Mouse (Mus musculus) liver, embryonic 16.5 days (tissue): ENCODE results near the gene Dach2. TPM values are rescaled to one million over a fixed set of nuclear protein-coding genes. Genes with fewer than 3 reads are reported as not detected.
"Not testable (repeated sequence)": the region's sequence is repeated elsewhere in the genome, so short reads cannot be mapped to it uniquely, and the experiment has no call there.

Experiments
- ATAC-seq: fragments of 200-750 bp; cut with Nextera tagmentation; 2 replicates; pipeline ENCODE4 v1.8.0; 2017; ENCODE audit warnings: low read depth, mild to moderate bottlenecking, moderate number of reproducible peaks, moderate library complexity
- H3K27ac ChIP-seq: fragments of 300-500 bp; sonication (generic); 2 replicates; pipeline ENCODE4 v1.5.1; 2014; ENCODE audit warnings: mild to moderate bottlenecking, low read length
- H3K27me3 ChIP-seq: fragments of 300-500 bp; sonication (generic); 2 replicates; pipeline ENCODE4 v1.6.1; 2014; ENCODE audit warnings: low read depth, low read length, mixed read lengths; ENCODE audit not compliant: control insufficient read depth, insufficient read depth
- H3K36me3 ChIP-seq: fragments of 300-500 bp; sonication (generic); 2 replicates; pipeline ENCODE4 v1.6.1; 2014; ENCODE audit warnings: mild to moderate bottlenecking; ENCODE audit not compliant: control insufficient read depth, insufficient read depth
- H3K4me1 ChIP-seq: fragments of 300-500 bp; sonication (generic); 2 replicates; pipeline ENCODE4 v1.6.1; 2014; ENCODE audit warnings: low read depth, low read length, mixed read lengths; ENCODE audit not compliant: control insufficient read depth
- H3K4me2 ChIP-seq: fragments of 300-500 bp; sonication (generic); 2 replicates; pipeline ENCODE4 v1.6.1; 2014; ENCODE audit warnings: low read depth, low read length, mixed read lengths
- H3K4me3 ChIP-seq: fragments of 300-500 bp; sonication (generic); 2 replicates; pipeline ENCODE4 v1.5.1; 2014; ENCODE audit warnings: low read depth, mild to moderate bottlenecking, low read length
- H3K9ac ChIP-seq: fragments of 300-500 bp; sonication (generic); 2 replicates; pipeline ENCODE4 v1.6.1; 2014; ENCODE audit warnings: low read depth, low read length
- H3K9me3 ChIP-seq: fragments of 300-500 bp; sonication (generic); replicated peaks from 2 replicates; pipeline ENCODE4 v1.6.1; 2016; ENCODE audit warnings: low read length; ENCODE audit not compliant: control insufficient read depth
- WGBS: fragments of 180-500 bp; shearing (Covaris S2); extraction: QIAGEN DNeasy Blood & Tissue Kit; methylation state at CpG from one replicate; pipeline ENCODE4 v1.1.7; 2014; ENCODE audit not compliant: insufficient replicate concordance; 5-methylcytosine and 5-hydroxymethylcytosine counted together
- polyA plus RNA-seq: library from polyadenylated mRNA; unstranded; fragments of >200 nt; fragmentation: Nextera tagmentation; extraction: Ambion mirVana; gene quantifications from 2 replicates; pipeline ENCODE4 v1.2.1, GENCODE M21; 2015

Dach2 gene
- 0.18 and 0.19 TPM in 2 replicates for polyA plus RNA-seq

DNA sequence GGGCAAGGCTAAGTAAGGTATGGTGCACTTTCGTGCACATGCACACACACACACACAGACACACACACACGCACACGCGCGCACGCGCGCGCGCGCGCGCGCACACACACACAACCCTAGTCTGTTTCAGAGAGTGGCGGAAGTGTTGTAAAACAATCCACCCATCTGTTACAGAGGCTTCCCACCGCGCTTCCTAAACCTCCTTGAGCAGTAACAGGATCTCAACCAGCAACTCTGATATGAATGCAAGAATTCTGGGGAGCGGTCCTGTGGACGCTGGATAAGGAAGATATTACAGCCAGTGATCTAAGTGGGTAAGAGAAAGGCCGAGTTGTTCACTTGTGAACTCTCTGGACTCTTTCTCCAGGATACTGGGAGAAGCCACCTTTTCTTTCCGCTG, at the start of gene Dach2:
Gene Dach2 (plus strand): TSS at position 107 of the 400 bp plus-strand sequence.
- Histone ChIP-seq H3K4me2 (peak within 1 kb of the TSS; percentile 68), H3K27me3 (no peaks in the 10 kb centered on the region), H3K4me1 (no peaks in the 10 kb centered on the region), H3K27ac (no peak within 1 kb of the TSS), H3K9me3 (no peaks in the 10 kb centered on the region), H3K4me3 (peak within 1 kb of the TSS; percentile 51), H3K36me3 (no peaks in the 10 kb centered on the region), H3K9ac (no peak within 1 kb of the TSS)
- no peak for ATAC-seq
- WGBS, result 25% methylated on average over 21 of the region's 21 CpGs

DNA sequence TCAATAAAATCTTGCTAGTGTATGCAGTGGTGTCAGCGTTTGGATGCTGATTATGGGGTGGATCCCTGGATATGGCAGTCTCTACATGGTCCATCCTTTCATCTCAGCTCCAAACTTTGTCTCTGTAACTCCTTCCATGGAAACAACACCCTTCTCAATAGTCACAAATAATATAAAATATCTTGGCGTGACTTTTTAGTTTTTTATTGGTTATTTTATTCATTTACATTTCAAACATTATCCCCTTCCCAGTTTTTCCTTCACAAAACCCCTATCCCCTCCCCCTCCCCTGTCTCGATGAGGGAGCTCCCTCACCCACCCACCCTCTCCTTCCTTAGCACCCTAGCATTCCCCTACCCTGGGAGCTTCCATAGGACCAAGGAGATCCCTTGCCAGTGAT, 44.9 kb upstream of the Dach2 start:
- not testable (repeated sequence) for H3K27me3 ChIP-seq, H3K27ac ChIP-seq, H3K4me1 ChIP-seq, H3K9ac ChIP-seq, H3K36me3 ChIP-seq, ATAC-seq, H3K4me2 ChIP-seq, H3K9me3 ChIP-seq, H3K4me3 ChIP-seq
- WGBS, result 48% methylated on average over 2 of the region's 3 CpGs

DNA sequence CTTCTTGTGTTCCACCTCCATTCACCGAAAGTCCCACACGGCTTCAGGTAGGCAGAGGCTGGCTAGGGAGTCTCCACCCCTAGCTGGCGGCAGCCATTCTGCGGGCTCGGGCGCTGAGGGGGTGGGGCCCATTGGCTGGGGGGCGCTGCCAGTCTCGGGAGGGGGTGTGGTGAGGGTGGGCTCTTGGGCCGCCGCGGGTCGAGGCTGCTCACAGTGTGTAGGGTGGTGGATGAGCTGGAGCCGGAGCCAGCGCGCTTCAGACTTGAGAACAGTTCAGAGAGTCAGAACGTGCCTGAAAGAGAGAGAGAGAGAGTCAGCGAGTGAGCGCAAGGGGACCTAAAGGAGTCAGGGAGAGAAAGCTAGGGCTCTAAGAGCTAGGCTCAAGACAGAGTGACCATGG, 721 bp downstream of the Dach2 start:
- no peaks in the 10 kb centered on the region for H3K9me3 ChIP-seq
- H3K27me3 ChIP-seq, result no peaks in the 10 kb centered on the region
- H3K4me2 ChIP-seq, result peak overlapping the region; percentile 68
- peak; percentile 96 for ATAC-seq
- 10% methylated on average over 18 of the region's 18 CpGs for WGBS
- H3K9ac ChIP-seq, result no peak overlapping the region
- H3K27ac ChIP-seq, result no peak overlapping the region
- no peaks in the 10 kb centered on the region for H3K4me1 ChIP-seq
- H3K36me3 ChIP-seq, result no peaks in the 10 kb centered on the region
- H3K4me3 ChIP-seq, result peak overlapping the region; percentile 51

DNA sequence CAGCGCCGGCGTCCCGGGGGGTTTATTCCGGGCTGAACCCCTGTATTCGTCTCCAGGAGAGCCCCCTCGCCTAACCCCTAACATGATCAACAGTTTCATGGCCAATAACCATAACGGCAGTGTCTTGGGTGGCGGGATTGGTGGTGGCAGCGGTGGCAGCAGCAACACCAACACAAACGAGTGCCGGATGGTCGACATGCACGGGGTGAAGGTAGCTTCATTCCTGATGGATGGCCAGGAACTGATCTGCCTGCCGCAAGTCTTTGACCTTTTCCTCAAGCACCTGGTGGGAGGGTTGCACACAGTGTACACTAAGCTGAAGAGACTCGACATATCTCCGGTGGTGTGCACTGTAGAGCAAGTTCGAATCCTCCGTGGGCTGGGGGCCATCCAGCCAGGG, 1.2 kb downstream of the Dach2 start:
- Histone ChIP-seq H3K9ac (no peak overlapping the region), H3K27ac (no peak overlapping the region), H3K27me3 (no peaks in the 10 kb centered on the region), H3K4me1 (no peaks in the 10 kb centered on the region), H3K9me3 (no peaks in the 10 kb centered on the region), H3K4me2 (peak overlapping the region; percentile 68), H3K36me3 (no peaks in the 10 kb centered on the region), H3K4me3 (peak overlapping the region; percentile 51)
- 21% methylated on average over 19 of the region's 19 CpGs for WGBS
- no peak for ATAC-seq

DNA sequence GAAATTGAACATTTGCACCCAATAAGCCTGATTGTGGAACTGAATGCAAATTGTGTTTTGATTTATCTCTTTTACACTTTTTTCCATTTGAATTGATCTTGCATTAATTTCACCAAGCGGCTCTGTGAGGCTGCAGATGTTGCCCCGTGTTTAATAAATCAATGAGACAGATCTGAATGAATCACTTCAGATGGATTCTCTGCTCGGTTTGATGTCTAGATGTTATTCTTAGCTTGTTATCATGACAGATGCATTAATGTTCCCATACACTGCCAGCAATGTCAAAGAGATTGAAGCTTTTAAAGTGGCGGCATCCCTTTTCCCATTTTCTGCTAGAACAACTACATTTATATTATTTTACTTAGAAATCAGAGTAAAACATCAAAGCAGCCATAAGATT, 7.0 kb downstream of the Dach2 start:
- Histone ChIP-seq H3K9me3 (no peaks in the 10 kb centered on the region), H3K27me3 (no peaks in the 10 kb centered on the region), H3K27ac (no peak overlapping the region), H3K4me1 (no peaks in the 10 kb centered on the region), H3K9ac (no peak overlapping the region), H3K4me3 (no peak overlapping the region), H3K4me2 (no peak overlapping the region), H3K36me3 (no peaks in the 10 kb centered on the region)
- 46% methylated on average over 4 of the region's 4 CpGs for WGBS
- no peak for ATAC-seq

DNA sequence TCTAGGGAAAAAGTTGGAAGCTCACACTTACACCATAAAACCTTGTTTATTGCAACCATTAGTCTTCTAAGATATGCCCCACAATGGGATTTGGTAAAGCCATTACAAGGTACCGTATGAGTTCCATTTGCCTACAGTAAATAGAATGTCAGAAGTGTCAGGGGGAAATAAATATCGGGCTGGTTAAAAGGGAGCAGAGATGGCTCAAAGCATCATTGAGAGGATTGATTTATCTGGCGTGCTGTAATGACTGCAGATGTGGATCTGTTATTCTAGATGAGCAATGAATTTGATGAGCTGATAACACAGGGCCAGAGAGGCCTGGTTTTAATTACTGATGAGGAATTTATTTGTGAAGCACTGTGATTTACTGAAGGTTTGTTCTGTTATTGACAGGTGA, 40.8 kb downstream of the Dach2 start:
- WGBS, result 45% methylated on average over 3 of the region's 3 CpGs
- no peaks in the 10 kb centered on the region for H3K9me3 ChIP-seq
- no peaks in the 10 kb centered on the region for H3K4me1 ChIP-seq
- H3K4me2 ChIP-seq, result no peak overlapping the region
- no peaks in the 10 kb centered on the region for H3K27me3 ChIP-seq
- ATAC-seq, result no peak
- no peak overlapping the region for H3K4me3 ChIP-seq
- H3K27ac ChIP-seq, result no peak overlapping the region
- no peak overlapping the region for H3K9ac ChIP-seq
- H3K36me3 ChIP-seq, result no peaks in the 10 kb centered on the region

DNA sequence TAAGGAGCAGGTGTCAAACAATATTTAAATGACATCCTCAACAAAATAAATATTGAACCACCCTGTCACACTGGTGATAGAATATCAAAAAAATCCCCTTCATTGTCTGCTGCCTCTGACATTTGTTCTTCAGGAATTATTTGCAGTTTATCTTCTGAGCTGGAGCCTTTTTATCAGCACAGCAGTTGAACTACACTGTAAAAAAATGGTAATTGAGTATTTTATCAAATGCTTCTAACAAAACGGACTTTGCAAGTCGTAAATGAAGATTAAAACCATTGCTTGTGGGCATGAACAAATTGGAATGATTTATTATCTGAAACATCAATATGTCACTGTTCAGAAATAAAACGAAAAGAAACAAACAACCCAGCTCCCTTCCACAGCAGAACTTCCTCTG, 97.1 kb downstream of the Dach2 start:
- no peak overlapping the region for H3K9ac ChIP-seq
- H3K4me2 ChIP-seq, result no peak overlapping the region
- H3K4me3 ChIP-seq, result no peak overlapping the region
- no peaks in the 10 kb centered on the region for H3K36me3 ChIP-seq
- H3K27me3 ChIP-seq, result no peaks in the 10 kb centered on the region
- WGBS, result 47% methylated on average over 3 of the region's 3 CpGs
- H3K4me1 ChIP-seq, result no peaks in the 10 kb centered on the region
- no peak for ATAC-seq
- no peak overlapping the region for H3K27ac ChIP-seq
- no peaks in the 10 kb centered on the region for H3K9me3 ChIP-seq

DNA sequence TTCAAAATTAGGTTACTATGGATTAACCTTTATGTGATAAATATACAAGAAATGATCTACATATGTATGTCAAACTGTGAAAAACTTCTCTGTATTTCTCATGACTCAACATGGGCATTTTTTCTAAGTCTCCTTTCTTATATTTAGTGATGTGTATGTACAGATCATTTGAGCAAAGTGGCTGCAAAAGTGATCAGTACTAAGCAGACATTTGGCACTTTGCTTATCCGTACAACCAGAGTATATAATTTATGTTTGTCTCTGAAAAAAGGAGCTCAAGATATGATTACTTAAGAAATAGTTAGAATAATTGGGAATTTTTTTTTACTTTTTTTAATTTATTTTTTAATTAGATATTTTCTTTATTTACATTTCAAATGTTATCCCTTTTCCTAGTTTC, 111.4 kb downstream of the Dach2 start:
- no peak overlapping the region for H3K9ac ChIP-seq
- H3K9me3 ChIP-seq, result no peaks in the 10 kb centered on the region
- H3K4me1 ChIP-seq, result no peaks in the 10 kb centered on the region
- no peak overlapping the region for H3K27ac ChIP-seq
- 52% methylated on average over 1 of the region's 1 CpGs for WGBS
- H3K4me2 ChIP-seq, result no peak overlapping the region
- no peaks in the 10 kb centered on the region for H3K36me3 ChIP-seq
- ATAC-seq, result no peak
- no peaks in the 10 kb centered on the region for H3K27me3 ChIP-seq
- no peak overlapping the region for H3K4me3 ChIP-seq

DNA sequence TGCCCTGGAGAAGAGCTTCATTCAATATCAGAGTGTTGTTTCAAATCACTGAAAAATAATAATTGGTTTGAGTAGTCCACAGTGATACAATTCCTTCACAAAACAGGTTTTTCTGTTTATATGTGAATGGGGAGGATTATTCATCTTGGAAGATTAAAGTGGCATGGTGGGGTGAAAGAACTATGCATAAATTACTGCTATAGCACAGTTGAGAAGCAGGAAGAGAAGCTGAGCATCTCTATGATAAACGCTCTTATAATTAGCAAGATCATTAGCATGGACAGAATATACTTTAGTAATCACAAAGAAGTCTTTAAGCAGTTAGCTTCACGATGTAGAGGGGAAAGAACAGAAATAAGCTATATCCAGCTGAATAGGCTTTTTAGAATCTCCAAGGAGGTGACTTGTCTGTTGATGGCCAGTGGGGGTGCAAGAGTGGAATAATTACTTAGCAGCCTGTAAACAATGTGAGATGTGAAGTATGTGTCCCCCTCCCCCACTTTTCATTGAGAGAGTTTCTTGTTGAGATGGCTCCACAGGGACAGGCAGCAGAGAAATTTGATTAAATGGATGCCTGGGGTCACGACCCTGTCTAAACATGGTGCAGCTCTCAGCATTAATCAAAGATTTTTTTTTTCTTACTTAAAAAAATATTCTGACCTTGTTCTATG, 124.3 kb downstream of the Dach2 start:
- Histone ChIP-seq H3K4me3 (no peak overlapping the region), H3K4me1 (no peaks in the 10 kb centered on the region), H3K27me3 (no peaks in the 10 kb centered on the region), H3K9ac (no peak overlapping the region), H3K9me3 (no peaks in the 10 kb centered on the region), H3K36me3 (no peaks in the 10 kb centered on the region), H3K4me2 (no peak overlapping the region), H3K27ac (no peak overlapping the region)
- no peak for ATAC-seq
- WGBS, result 48% methylated on average over 3 of the region's 3 CpGs
